Mouse (Mus musculus) stomach, postnatal 0 days (tissue): ENCODE measurements around the gene Wnk4. TPM values are rescaled to one million over a fixed set of nuclear protein-coding genes. Genes with fewer than 3 reads are reported as not detected.

Source experiments
- ATAC-seq: fragments of 200-750 bp; cut with Nextera tagmentation; 2 replicates; pipeline ENCODE4 v1.8.0; 2017; ENCODE audit not compliant: low FRiP score, low TSS enrichment
- DNase-seq: peaks from one replicate; pipeline ENCODE4 v3.0.0-alpha.2; 2016; ENCODE audit warnings: low spot score
- H3K27ac ChIP-seq: fragments of 300-500 bp; sonication (generic); replicated peaks from 2 replicates; pipeline ENCODE4 v1.5.1; 2014; ENCODE audit warnings: mild to moderate bottlenecking, control low read depth
- H3K27me3 ChIP-seq: fragments of 300-500 bp; sonication (generic); 2 replicates; pipeline ENCODE4 v1.6.1; 2014; ENCODE audit warnings: low read length; ENCODE audit not compliant: control insufficient read depth, insufficient read depth
- H3K36me3 ChIP-seq: fragments of 300-500 bp; sonication (generic); 2 replicates; pipeline ENCODE4 v1.6.1; 2014; ENCODE audit warnings: low read length, mixed read lengths; ENCODE audit not compliant: control insufficient read depth, insufficient read depth
- H3K4me1 ChIP-seq: fragments of 300-500 bp; sonication (generic); replicated peaks from 2 replicates; pipeline ENCODE4 v1.6.1; 2014; ENCODE audit warnings: antibody characterized with exemption; ENCODE audit not compliant: control insufficient read depth, insufficient read depth
- H3K4me2 ChIP-seq: fragments of 300-500 bp; sonication (generic); replicated peaks from 2 replicates; pipeline ENCODE4 v1.6.1; 2014; ENCODE audit warnings: low read depth, mild to moderate bottlenecking, control low read depth, moderate library complexity
- H3K4me3 ChIP-seq: fragments of 300-500 bp; sonication (generic); 2 replicates; pipeline ENCODE4 v1.5.1; 2014; ENCODE audit warnings: low read depth, low read length, control low read depth
- H3K9ac ChIP-seq: fragments of 300-500 bp; sonication (generic); 2 replicates; pipeline ENCODE4 v1.6.1; 2014; ENCODE audit warnings: mild to moderate bottlenecking, low read length, control low read depth, mixed read lengths
- H3K9me3 ChIP-seq: fragments of 300-500 bp; sonication (generic); 2 replicates; pipeline ENCODE4 v1.6.1; 2016; ENCODE audit warnings: low read length; ENCODE audit not compliant: control insufficient read depth
- CTCF ChIP-seq: IDR thresholded peaks from 2 replicates; pipeline ENCODE4 v1.5.1; 2016; ENCODE audit warnings: antibody characterized with exemption, low read depth, mild to moderate bottlenecking, moderate library complexity
- EP300 ChIP-seq: optimal IDR thresholded peaks from 2 replicates; pipeline ENCODE3; 2016; ENCODE audit warnings: antibody characterized with exemption
- WGBS: fragments of 180-500 bp; shearing (Covaris S2); extraction: QIAGEN DNeasy Blood & Tissue Kit; methylation state at CpG from one replicate; pipeline ENCODE4 v1.1.7; 2014; 5-methylcytosine and 5-hydroxymethylcytosine counted together
- polyA plus RNA-seq: library from polyadenylated mRNA; unstranded; fragments of >200 nt; fragmentation: Nextera tagmentation; extraction: Ambion mirVana; gene quantifications from 2 replicates; pipeline ENCODE4 v1.2.1, GENCODE M21; 2015

The Wnk4 gene
- polyA plus RNA-seq, result 15.9 and 18.4 TPM in 2 replicates

- Histone ChIP-seq H3K4me2 (peak within 1 kb of the TSS; percentile 69), H3K9me3 (no peaks in the 10 kb centered on the region), H3K9ac (peak within 1 kb of the TSS; percentile 83), H3K4me3 (peak within 1 kb of the TSS; percentile 65), H3K4me1 (no peaks in the 10 kb centered on the region; the same call in 1 of the 2 replicates), H3K36me3 (peaks cover 2% of the 10 kb centered on the region; the same call in 1 of the 2 replicates), H3K27me3 (no peaks in the 10 kb centered on the region), H3K27ac (peak within 1 kb of the TSS; percentile 83)
- ATAC-seq, result peak; percentile 68
- WGBS, result under 1% methylated on average over 41 of the region's 43 CpGs
- peak; percentile 86 for DNase-seq
- TF ChIP-seq CTCF (no peak), EP300 (no peak)
Measured at GRCm38 (mm10) chr11:101259948-101260825, at the start of gene Wnk4. Gene Wnk4 (plus strand): TSS chr11:101260567.

- Histone ChIP-seq H3K4me1 (no peaks in the 10 kb centered on the region), H3K9me3 (no peaks in the 10 kb centered on the region), H3K9ac (no peak overlapping the region), H3K4me2 (no peak overlapping the region), H3K27me3 (no peaks in the 10 kb centered on the region), H3K27ac (no peak overlapping the region), H3K4me3 (no peak overlapping the region), H3K36me3 (peaks cover 27% of the 10 kb centered on the region)
- WGBS, result 30% methylated on average over 3 of the region's 3 CpGs
- ATAC-seq, result peak; percentile 75
- DNase-seq, result no peak
- TF ChIP-seq CTCF, result peak; percentile 90
- no peak for TF ChIP-seq EP300
Measured at GRCm38 (mm10) chr11:101211970-101212369, 48.4 kb upstream of the Wnk4 start.

DNA sequence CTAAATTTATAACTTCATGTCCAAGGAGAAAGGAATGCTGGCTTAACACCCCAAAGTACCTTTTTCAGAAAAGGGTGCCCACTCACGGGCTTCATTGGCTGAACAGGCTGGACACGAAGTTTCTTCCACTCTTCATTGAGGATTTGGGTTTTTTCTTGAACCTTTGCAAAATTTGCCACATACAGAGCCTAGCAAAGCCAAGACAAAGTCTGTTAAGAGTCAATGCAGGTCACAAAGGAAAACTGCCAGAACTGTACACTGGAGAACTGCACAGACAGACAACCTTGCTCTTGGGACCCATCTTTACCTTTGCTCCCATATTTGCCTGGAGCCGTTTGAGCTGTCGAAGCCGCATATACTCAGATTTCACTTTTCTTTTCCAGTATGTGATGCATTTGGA, 43.4 kb upstream of the Wnk4 start:
- WGBS, result 91% methylated on average over 5 of the region's 5 CpGs
- no peaks in the 10 kb centered on the region for H3K27me3 ChIP-seq
- H3K36me3 ChIP-seq, result peaks cover 16% of the 10 kb centered on the region
- H3K4me1 ChIP-seq, result no peaks in the 10 kb centered on the region
- no peak overlapping the region for H3K4me2 ChIP-seq
- TF ChIP-seq EP300 (no peak), CTCF (no peak)
- H3K9ac ChIP-seq, result no peak overlapping the region
- DNase-seq, result no peak
- no peak for ATAC-seq
- H3K27ac ChIP-seq, result no peak overlapping the region
- H3K9me3 ChIP-seq, result no peaks in the 10 kb centered on the region
- no peak overlapping the region for H3K4me3 ChIP-seq

- Histone ChIP-seq H3K9ac (no peak overlapping the region), H3K36me3 (peaks cover 14% of the 10 kb centered on the region), H3K4me1 (no peaks in the 10 kb centered on the region), H3K9me3 (no peaks in the 10 kb centered on the region), H3K27me3 (no peaks in the 10 kb centered on the region), H3K4me3 (no peak overlapping the region), H3K4me2 (no peak overlapping the region), H3K27ac (no peak overlapping the region)
- no peak for TF ChIP-seq EP300
- TF ChIP-seq CTCF, result no peak
- 80% methylated on average over 10 of the region's 10 CpGs for WGBS
- DNase-seq (no peak), ATAC-seq (no peak)
Measured at GRCm38 (mm10) chr11:101218436-101219055, 41.8 kb upstream of the Wnk4 start.

- Histone ChIP-seq H3K27ac (peak overlapping the region; percentile 2; the same call in 1 of the 2 replicates), H3K27me3 (no peaks in the 10 kb centered on the region), H3K36me3 (peaks cover 3% of the 10 kb centered on the region), H3K9ac (no peak overlapping the region), H3K4me3 (no peak overlapping the region), H3K9me3 (no peaks in the 10 kb centered on the region), H3K4me1 (no peaks in the 10 kb centered on the region), H3K4me2 (no peak overlapping the region)
- DNase-seq, result no peak
- peak; percentile 66 for ATAC-seq
- 24% methylated on average over 2 of the region's 2 CpGs for WGBS
- TF ChIP-seq CTCF, result no peak
- no peak for TF ChIP-seq EP300
Measured at GRCm38 (mm10) chr11:101220853-101221252, 39.5 kb upstream of the Wnk4 start.
